Mouse (Mus musculus): ENCODE data around the gene Pygo2. TPM values are rescaled to one million over a fixed set of nuclear protein-coding genes. Genes with fewer than 3 reads are reported as not detected.

Pygo2 gene
- total and polyA plus RNA-seq, 3 experiments = 21.9 to 40.8 (median 29.7) TPM

DNA sequence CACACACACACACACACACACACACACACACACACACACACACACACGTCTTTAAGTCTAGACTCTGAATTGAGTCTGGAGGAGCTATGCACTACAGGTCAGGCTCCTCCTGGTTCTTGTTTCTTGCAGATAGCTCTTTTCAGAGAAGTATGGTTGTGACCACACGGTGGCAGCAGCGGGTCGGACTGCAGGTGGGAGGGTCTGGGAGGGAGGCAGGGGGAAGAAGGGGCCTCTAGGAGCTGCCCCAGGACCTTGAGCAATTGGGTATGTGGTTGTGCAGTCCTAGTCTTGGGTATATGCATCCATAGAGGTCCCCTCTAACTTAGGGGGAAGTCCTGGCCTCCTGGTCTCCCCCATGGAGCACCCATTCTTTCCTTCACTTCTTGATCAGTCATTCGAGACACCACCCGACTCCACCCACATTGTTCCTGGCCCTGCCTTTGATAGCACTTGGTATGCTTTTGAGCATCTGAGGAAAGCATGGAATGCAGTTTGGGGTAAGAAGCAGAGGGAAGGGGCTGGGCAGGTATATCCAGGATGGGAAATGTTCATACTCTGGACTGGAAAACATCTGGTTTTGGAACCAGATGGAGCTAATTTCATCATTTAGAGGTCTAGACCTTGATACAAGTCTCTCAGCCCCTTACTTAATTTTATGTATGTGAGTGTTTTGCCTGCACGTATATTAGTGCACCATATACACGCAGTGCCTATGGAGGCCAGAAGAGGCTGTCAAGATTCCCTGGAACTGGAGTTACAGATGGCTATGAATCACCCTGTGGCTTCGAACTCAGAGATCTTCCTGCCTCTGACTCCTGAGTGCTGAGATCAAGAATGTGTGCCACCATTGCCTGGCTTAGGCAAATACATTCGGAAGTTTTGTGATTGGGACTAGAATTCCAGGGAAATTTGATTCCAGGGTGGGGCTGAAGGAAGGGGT lies 27.0 kb downstream of the Pygo2 start:
- DNase-seq (ENCODE audit: extremely low read depth) = peak; percentile 85
- TF ChIP-seq NRF1 (IDR thresholded peaks at IDR 0.05; ENCODE audit: low read depth, low read length) (no peak), ELF1 (IDR thresholded peaks at IDR 0.05; ENCODE audit: low read depth, low read length) (no peak), TCF12 (IDR thresholded peaks at IDR 0.05; ENCODE audit: low read depth, low read length) (peak; percentile 31; the same call in 1 of the 2 replicates), POLR2AphosphoS2 (IDR thresholded peaks at IDR 0.05; ENCODE audit: low read depth, low read length) (no peak), MYC (IDR thresholded peaks at IDR 0.05; ENCODE audit: low read depth, low read length) (no peak), CTCF (conservative IDR thresholded peaks at IDR 0.05 in 1 of 2, IDR thresholded peaks at IDR 0.05 in 1 of 2; ENCODE audit: low read depth in 2 of 2, low read length in 2 of 2) (peak; percentile 44 to 89; a peak in 3 of 4 replicates), ETS1 (conservative IDR thresholded peaks at IDR 0.05; ENCODE audit: low read depth, low read length) (no peak), POLR2A (IDR thresholded peaks at IDR 0.05; ENCODE audit: low read depth, low read length) (no peak), SIN3A (IDR thresholded peaks at IDR 0.05; ENCODE audit: low read length) (peak; percentile 59; the same call in 1 of the 2 replicates), USF2 (conservative IDR thresholded peaks at IDR 0.05; ENCODE audit: low read depth, low read length) (no peak), NELFE (IDR thresholded peaks at IDR 0.05; ENCODE audit: low read depth, low read length) (no peak), IRF4 (IDR thresholded peaks at IDR 0.05; ENCODE audit: low read depth, low read length) (peak; percentile 52; the same call in 1 of the 2 replicates), RAD21 (IDR thresholded peaks at IDR 0.05; ENCODE audit: low read depth, low read length) (peak; percentile 62), JUND (conservative IDR thresholded peaks at IDR 0.05; ENCODE audit: low read depth, low read length) (no peak), JUN (IDR thresholded peaks at IDR 0.05; ENCODE audit: insufficient read depth, low read depth, low read length) (no peak), CHD2 (IDR thresholded peaks at IDR 0.05; ENCODE audit: low read length) (no peak), MAFK (IDR thresholded peaks at IDR 0.05; ENCODE audit: insufficient replicate concordance, low read length) (no peak), HCFC1 (IDR thresholded peaks at IDR 0.05; ENCODE audit: low read depth, low read length) (no peak), TBP (conservative IDR thresholded peaks at IDR 0.05; ENCODE audit: low read depth, low read length) (no peak), SMC3 (IDR thresholded peaks at IDR 0.05; ENCODE audit: low read depth, low read length) (peak; percentile 85), ZC3H11A (IDR thresholded peaks at IDR 0.05; ENCODE audit: low read depth, low read length) (peak; percentile 27; the same call in 1 of the 2 replicates), ZKSCAN1 (IDR thresholded peaks at IDR 0.05; ENCODE audit: borderline replicate concordance, low read depth, low read length) (no peak), GABPA (IDR thresholded peaks at IDR 0.05; ENCODE audit: insufficient replicate concordance, low read depth, low read length) (no peak), E2F4 (IDR thresholded peaks at IDR 0.05; ENCODE audit: insufficient replicate concordance, low read depth, low read length) (no peak), CHD1 (IDR thresholded peaks at IDR 0.05; ENCODE audit: low read depth, low read length) (no peak), USF1 (IDR thresholded peaks at IDR 0.05; ENCODE audit: low read depth, low read length) (no peak), EP300 (IDR thresholded peaks at IDR 0.05; ENCODE audit: low read length) (no peak), MAZ (IDR thresholded peaks at IDR 0.05; ENCODE audit: low read depth, low read length) (peak; percentile 89; the same call in 1 of the 2 replicates), PAX5 (IDR thresholded peaks at IDR 0.05; ENCODE audit: low read length) (no peak)
- Histone ChIP-seq H3K27ac (ENCODE audit: insufficient read depth, low read depth) (no peak overlapping the region), H3K4me1 (ENCODE audit: control insufficient read depth in 1 of 2, insufficient read depth in 2 of 2) (peaks cover 10 to 39% of the 10 kb centered on the region in 2 experiments; a peak in 2 of 4 replicates), H3K9me3 (replicated peaks; ENCODE audit: low read length) (peaks cover 3% of the 10 kb centered on the region), H3K4me3 (replicated peaks in 1 of 3; ENCODE audit: low read depth in 2 of 3, low read length in 2 of 3, poor library complexity in 1 of 3) (no peak overlapping the region), H3K9ac (ENCODE audit: insufficient read depth, low read depth) (no peak overlapping the region), H3K79me2 (replicated peaks; ENCODE audit: control insufficient read depth, extremely low read depth, insufficient read depth, poor library complexity, severe bottlenecking) (no peaks in the 10 kb centered on the region), H3K4me2 (ENCODE audit: insufficient read depth, low read depth, poor library complexity, severe bottlenecking) (no peak overlapping the region), H3K27me3 (replicated peaks) (no peaks in the 10 kb centered on the region), H3K36me3 (replicated peaks in 1 of 2; ENCODE audit: control insufficient read depth in 1 of 2, insufficient read depth in 1 of 2, low read length in 1 of 2) (peaks cover 0 to 10% of the 10 kb centered on the region in 2 experiments)
- in situ Hi-C loops (cut with MboI; ENCODE audit: low pct_ligation_motif_present, low pct_unique_long_range_greater_than_20kb, low sequenced_read_pairs) (no loop called here), dilution Hi-C loops (cut with MboI; ENCODE audit: extremely low pct_ligation_motif_present, extremely low pct_unique_long_range_greater_than_20kb, low sequenced_read_pairs) (no loop called here)

Measured in CH12.LX (cell line).